Mouse (Mus musculus): ENCODE measurements around the gene Rxylt1. TPM values are rescaled to one million over a fixed set of nuclear protein-coding genes. Genes with fewer than 3 reads are reported as not detected.

Gene Rxylt1
- polyA plus RNA-seq, 1 experiment from 2014 or later: 55.2 TPM

DNA sequence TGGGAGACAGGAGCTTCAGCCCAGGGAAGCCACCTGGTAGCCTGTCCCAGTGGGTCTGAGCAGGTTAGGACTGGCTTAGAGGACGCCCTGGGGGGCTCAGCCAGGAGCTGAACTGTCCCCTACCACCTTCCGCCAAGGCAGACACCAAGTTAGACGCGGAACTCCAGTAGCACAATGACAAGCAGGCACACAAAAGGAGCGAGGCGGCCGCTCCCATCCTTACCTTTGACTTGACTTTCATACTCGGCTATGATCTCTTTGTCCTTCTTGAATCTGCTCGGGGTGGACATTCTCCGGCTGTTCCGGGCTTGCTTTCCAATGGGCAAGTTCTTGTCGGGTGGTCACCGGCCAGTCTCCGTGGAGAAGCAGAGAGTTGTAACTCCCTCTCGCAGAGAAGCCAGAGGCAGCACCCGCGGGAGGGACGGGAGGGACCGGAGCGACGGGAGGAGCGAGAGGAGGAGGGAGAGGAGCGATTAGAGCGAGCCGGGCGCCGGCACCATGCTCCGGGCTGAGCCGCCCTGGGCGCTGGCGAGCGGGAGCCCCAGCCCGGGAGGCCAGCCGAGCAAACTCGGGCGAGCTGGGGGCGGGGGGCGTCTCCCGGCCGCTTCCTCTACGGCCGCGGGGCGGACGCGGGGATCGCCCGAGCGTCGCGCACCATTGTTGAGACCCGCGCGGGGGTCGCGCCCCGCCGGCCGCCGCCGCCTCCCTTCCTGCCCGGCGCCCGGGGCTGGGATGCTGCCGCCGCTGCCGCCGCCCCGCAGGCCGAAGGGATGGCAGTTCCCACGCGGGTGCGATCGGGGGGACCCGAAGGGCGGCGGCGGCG is 50.1 kb downstream of the Rxylt1 start, which contains the start of gene Srgap1:
Gene Srgap1, minus strand, starts transcription at position 412 of the 823 bp plus-strand sequence.
- Histone ChIP-seq H3K27ac (replicated peaks; ENCODE audit: low read depth, low read length) (peak within 1 kb of the TSS; percentile 82), H3K4me3 (ENCODE audit: low read depth, low read length) (peak within 1 kb of the TSS; percentile 80), H3K4me1 (ENCODE audit: control insufficient read depth, insufficient read depth, low read length) (peaks cover 6% of the 10 kb centered on the region; the same call in 1 of the 2 replicates), H3K27me3 (replicated peaks; ENCODE audit: control insufficient read depth, insufficient read depth, low read length) (no peaks in the 10 kb centered on the region), H3K4me2 (ENCODE audit: low read depth, low read length) (peak within 1 kb of the TSS; percentile 84), H3K9ac (ENCODE audit: low read depth, low read length) (peak within 1 kb of the TSS; percentile 88), H3K9me3 (ENCODE audit: control insufficient read depth, low read length) (no peaks in the 10 kb centered on the region), H3K36me3 (ENCODE audit: control insufficient read depth, insufficient read depth, low read length) (no peaks in the 10 kb centered on the region)
- ATAC-seq (ENCODE audit: low read depth) (peak; percentile 87), DNase-seq (ENCODE audit: low spot score) (peak; percentile 75)
- 0% methylated on average over 16 of the region's 79 CpGs for WGBS

DNA sequence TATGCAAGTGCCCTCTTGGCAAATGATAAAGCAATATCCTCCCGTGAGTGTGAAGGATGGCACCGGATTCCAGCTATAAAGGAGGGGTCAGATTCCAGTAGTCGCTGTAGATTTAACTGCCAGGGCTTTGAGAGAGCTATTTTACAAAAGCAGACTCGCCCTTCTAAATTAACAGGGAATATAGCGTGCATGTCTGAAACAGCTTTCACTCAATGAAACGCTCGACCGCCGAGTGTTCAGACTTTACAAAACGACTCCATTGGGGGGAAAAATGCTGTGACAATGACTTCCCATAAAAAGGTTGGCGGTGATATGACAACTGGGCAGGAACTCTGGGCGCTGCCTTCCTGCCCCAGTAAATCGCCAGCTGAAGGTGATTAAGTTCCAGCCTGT is 50.7 kb downstream of the Rxylt1 start:
- DNase-seq (ENCODE audit: low spot score) (no peak), ATAC-seq (ENCODE audit: low read depth) (no peak)
- peak overlapping the region; percentile 88 for H3K9ac ChIP-seq (ENCODE audit: low read depth, low read length)
- H3K36me3 ChIP-seq (ENCODE audit: control insufficient read depth, insufficient read depth, low read length): no peaks in the 10 kb centered on the region
- under 1% methylated on average over 13 of the region's 13 CpGs for WGBS
- peak overlapping the region; percentile 80 for H3K4me3 ChIP-seq (ENCODE audit: low read depth, low read length)
- H3K4me2 ChIP-seq (ENCODE audit: low read depth, low read length): peak overlapping the region; percentile 84
- peaks cover 6% of the 10 kb centered on the region; the same call in 1 of the 2 replicates for H3K4me1 ChIP-seq (ENCODE audit: control insufficient read depth, insufficient read depth, low read length)
- no peaks in the 10 kb centered on the region for H3K27me3 ChIP-seq (replicated peaks; ENCODE audit: control insufficient read depth, insufficient read depth, low read length)
- H3K27ac ChIP-seq (replicated peaks; ENCODE audit: low read depth, low read length): peak overlapping the region; percentile 82
- no peaks in the 10 kb centered on the region for H3K9me3 ChIP-seq (ENCODE audit: control insufficient read depth, low read length)

DNA sequence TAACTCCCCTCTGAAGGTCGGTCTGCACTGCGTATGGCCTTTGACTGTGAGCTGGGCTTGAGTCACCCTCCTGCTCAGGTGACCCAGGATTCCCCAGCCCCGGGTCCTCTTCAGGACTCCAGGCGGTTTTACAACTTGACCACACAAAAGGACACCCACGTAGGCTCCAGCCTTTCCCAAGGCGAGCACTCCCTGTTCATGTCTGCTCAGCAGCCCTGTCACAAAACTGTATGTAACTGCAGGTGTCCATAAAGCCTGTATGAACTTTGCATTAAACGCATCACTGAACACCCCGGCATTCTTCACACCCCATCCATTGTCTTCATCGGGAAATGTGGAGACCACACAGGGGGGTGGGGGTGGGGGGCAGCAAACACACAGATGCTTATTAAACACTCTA is 51.2 kb downstream of the Rxylt1 start:
- no peak for DNase-seq (ENCODE audit: low spot score)
- Histone ChIP-seq H3K4me2 (ENCODE audit: low read depth, low read length) (peak overlapping the region; percentile 84), H3K4me1 (ENCODE audit: control insufficient read depth, insufficient read depth, low read length) (peaks cover 6% of the 10 kb centered on the region; the same call in 1 of the 2 replicates), H3K9ac (ENCODE audit: low read depth, low read length) (peak overlapping the region; percentile 88), H3K4me3 (ENCODE audit: low read depth, low read length) (peak overlapping the region; percentile 80), H3K36me3 (ENCODE audit: control insufficient read depth, insufficient read depth, low read length) (no peaks in the 10 kb centered on the region), H3K27ac (replicated peaks; ENCODE audit: low read depth, low read length) (no peak overlapping the region), H3K27me3 (replicated peaks; ENCODE audit: control insufficient read depth, insufficient read depth, low read length) (no peaks in the 10 kb centered on the region), H3K9me3 (ENCODE audit: control insufficient read depth, low read length) (no peaks in the 10 kb centered on the region)
- ATAC-seq (ENCODE audit: low read depth): no peak
- WGBS: 19% methylated on average over 9 of the region's 9 CpGs

DNA sequence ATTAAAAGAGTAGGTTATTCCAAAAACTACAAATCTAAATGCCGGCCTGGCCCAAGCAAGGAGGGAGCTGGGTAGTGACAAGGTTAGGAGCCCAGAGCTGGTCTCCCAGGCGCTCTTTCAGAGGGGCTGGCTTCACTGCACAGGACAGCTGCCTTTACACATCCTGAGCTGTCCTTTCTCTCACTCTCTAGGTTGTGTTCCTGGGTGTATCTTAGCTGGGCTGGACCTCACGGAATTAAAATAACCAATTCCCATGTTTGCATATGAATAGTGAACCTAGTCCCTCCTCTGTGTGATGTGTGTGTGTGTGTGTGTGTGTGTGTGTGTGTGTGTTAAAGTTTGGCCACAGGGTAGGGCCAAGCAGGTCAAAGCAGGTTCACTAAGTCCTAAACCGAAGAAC is 52.2 kb downstream of the Rxylt1 start:
- ATAC-seq (ENCODE audit: low read depth) (no peak), DNase-seq (ENCODE audit: low spot score) (no peak)
- H3K4me2 ChIP-seq (ENCODE audit: low read depth, low read length): peak overlapping the region; percentile 25; the same call in 1 of the 2 replicates
- no peaks in the 10 kb centered on the region for H3K36me3 ChIP-seq (ENCODE audit: control insufficient read depth, insufficient read depth, low read length)
- H3K27ac ChIP-seq (replicated peaks; ENCODE audit: low read depth, low read length): no peak overlapping the region
- no peaks in the 10 kb centered on the region for H3K9me3 ChIP-seq (ENCODE audit: control insufficient read depth, low read length)
- H3K4me3 ChIP-seq (ENCODE audit: low read depth, low read length): no peak overlapping the region
- 73% methylated on average over 4 of the region's 4 CpGs for WGBS
- no peak overlapping the region for H3K9ac ChIP-seq (ENCODE audit: low read depth, low read length)
- H3K4me1 ChIP-seq (ENCODE audit: control insufficient read depth, insufficient read depth, low read length): peaks cover 6% of the 10 kb centered on the region; the same call in 1 of the 2 replicates
- no peaks in the 10 kb centered on the region for H3K27me3 ChIP-seq (replicated peaks; ENCODE audit: control insufficient read depth, insufficient read depth, low read length)

DNA sequence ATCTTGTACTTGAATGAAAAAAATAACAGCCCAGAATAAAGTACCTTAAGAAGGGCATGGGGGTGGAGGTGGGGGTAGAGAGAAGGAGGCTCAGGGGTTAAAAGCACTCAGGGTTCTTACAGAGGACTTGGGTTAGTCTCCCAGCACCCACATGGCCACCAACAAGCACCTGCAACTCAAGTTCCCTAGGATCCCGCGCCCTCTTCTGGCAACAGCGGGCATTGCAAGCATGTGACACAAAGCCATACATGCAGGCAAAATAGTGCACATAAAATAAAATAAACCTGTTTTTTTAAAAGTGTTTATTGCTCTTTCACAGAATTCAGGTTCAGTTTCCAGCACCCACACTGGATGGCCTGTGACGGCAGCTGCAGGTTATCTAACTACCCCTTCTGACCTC is 56.8 kb downstream of the Rxylt1 start:
- Histone ChIP-seq H3K4me2 (ENCODE audit: low read depth, low read length) (no peak overlapping the region), H3K4me3 (ENCODE audit: low read depth, low read length) (no peak overlapping the region), H3K36me3 (ENCODE audit: control insufficient read depth, insufficient read depth, low read length) (peaks cover 8% of the 10 kb centered on the region; the same call in 1 of the 2 replicates), H3K27me3 (replicated peaks; ENCODE audit: control insufficient read depth, insufficient read depth, low read length) (no peaks in the 10 kb centered on the region), H3K9ac (ENCODE audit: low read depth, low read length) (no peak overlapping the region), H3K4me1 (ENCODE audit: control insufficient read depth, insufficient read depth, low read length) (peaks cover 6% of the 10 kb centered on the region; the same call in 1 of the 2 replicates), H3K27ac (replicated peaks; ENCODE audit: low read depth, low read length) (no peak overlapping the region), H3K9me3 (ENCODE audit: control insufficient read depth, low read length) (no peaks in the 10 kb centered on the region)
- 45% methylated on average over 4 of the region's 4 CpGs for WGBS
- DNase-seq (ENCODE audit: low spot score): no peak
- no peak for ATAC-seq (ENCODE audit: low read depth)

DNA sequence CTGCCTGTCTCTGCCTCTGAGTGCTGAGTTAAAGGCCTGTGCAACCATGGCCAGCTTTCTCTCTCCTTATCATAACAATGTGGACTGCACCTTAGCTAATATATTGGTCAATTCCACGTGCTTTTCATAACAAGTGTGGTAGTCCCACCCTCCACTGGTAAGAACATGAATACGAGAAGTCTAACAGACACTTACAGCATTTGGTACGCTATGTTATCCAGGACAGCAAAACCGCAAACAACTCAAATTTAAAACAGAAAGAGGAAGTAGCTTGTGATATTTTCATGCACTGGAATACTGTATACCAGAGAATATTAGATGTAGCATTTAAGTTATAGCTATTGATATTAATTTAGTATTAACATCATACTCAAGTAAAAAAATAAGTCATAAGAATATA is 57.6 kb downstream of the Rxylt1 start:
- no peaks in the 10 kb centered on the region for H3K9me3 ChIP-seq (ENCODE audit: control insufficient read depth, low read length)
- H3K27ac ChIP-seq (replicated peaks; ENCODE audit: low read depth, low read length): no peak overlapping the region
- H3K36me3 ChIP-seq (ENCODE audit: control insufficient read depth, insufficient read depth, low read length): peaks cover 8% of the 10 kb centered on the region; the same call in 1 of the 2 replicates
- H3K9ac ChIP-seq (ENCODE audit: low read depth, low read length): no peak overlapping the region
- no peak overlapping the region for H3K4me3 ChIP-seq (ENCODE audit: low read depth, low read length)
- DNase-seq (ENCODE audit: low spot score) (no peak), ATAC-seq (ENCODE audit: low read depth) (no peak)
- peaks cover 3% of the 10 kb centered on the region; the same call in 1 of the 2 replicates for H3K4me1 ChIP-seq (ENCODE audit: control insufficient read depth, insufficient read depth, low read length)
- H3K27me3 ChIP-seq (replicated peaks; ENCODE audit: control insufficient read depth, insufficient read depth, low read length): no peaks in the 10 kb centered on the region
- H3K4me2 ChIP-seq (ENCODE audit: low read depth, low read length): no peak overlapping the region
- WGBS: 82% methylated on average over 4 of the region's 4 CpGs

DNA sequence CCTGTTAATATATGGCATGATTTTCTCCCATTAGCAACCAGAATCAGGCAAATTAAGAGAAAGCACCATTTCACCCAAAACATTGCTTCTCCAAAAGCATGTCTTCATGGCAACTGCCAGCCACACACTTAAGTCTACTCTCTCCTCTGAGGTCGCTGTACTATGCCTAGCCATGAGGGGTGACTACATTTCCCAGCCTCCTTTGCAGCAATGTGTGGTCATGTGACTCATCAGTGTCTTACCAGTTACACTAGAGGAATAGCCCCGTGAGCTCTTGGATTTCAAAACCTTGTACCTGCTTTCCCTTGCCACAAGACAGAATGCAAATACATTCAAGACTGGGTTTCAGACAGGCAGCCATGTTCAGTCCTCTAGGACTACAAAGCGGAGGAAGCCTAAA is 58.6 kb downstream of the Rxylt1 start:
- no peaks in the 10 kb centered on the region for H3K4me1 ChIP-seq (ENCODE audit: control insufficient read depth, insufficient read depth, low read length)
- H3K9ac ChIP-seq (ENCODE audit: low read depth, low read length): no peak overlapping the region
- H3K4me2 ChIP-seq (ENCODE audit: low read depth, low read length): no peak overlapping the region
- H3K9me3 ChIP-seq (ENCODE audit: control insufficient read depth, low read length): no peaks in the 10 kb centered on the region
- ATAC-seq (ENCODE audit: low read depth): 0 out of 2 replicates have a peak, but pooled peaks have one; percentile 64
- no peak overlapping the region for H3K4me3 ChIP-seq (ENCODE audit: low read depth, low read length)
- 62% methylated on average over 3 of the region's 3 CpGs for WGBS
- no peaks in the 10 kb centered on the region for H3K27me3 ChIP-seq (replicated peaks; ENCODE audit: control insufficient read depth, insufficient read depth, low read length)
- H3K36me3 ChIP-seq (ENCODE audit: control insufficient read depth, insufficient read depth, low read length): peaks cover 8% of the 10 kb centered on the region; the same call in 1 of the 2 replicates
- DNase-seq (ENCODE audit: low spot score): no peak
- no peak overlapping the region for H3K27ac ChIP-seq (replicated peaks; ENCODE audit: low read depth, low read length)

DNA sequence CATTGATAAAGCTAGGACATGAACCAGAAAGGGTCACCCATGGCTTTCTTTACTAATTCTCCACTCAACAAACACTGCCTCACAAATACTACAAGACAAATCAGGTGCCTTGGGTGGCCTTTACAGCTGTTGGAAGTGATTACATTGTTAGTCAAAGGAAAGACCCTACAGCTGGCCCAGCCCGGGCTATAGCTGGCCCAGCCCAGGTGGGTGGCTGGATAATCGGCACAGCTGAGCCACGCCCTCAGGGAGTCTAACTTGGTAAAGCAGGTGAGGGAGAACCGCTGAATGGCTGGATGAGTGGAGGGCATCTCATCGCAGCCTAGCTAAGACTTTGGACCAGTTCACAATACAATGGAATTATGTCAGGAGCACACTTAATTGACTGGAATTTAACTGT is 63.9 kb downstream of the Rxylt1 start:
- DNase-seq (ENCODE audit: low spot score): no peak
- H3K27me3 ChIP-seq (replicated peaks; ENCODE audit: control insufficient read depth, insufficient read depth, low read length): no peaks in the 10 kb centered on the region
- no peaks in the 10 kb centered on the region for H3K9me3 ChIP-seq (ENCODE audit: control insufficient read depth, low read length)
- no peak overlapping the region for H3K4me3 ChIP-seq (ENCODE audit: low read depth, low read length)
- no peak for ATAC-seq (ENCODE audit: low read depth)
- H3K9ac ChIP-seq (ENCODE audit: low read depth, low read length): no peak overlapping the region
- peaks cover 8% of the 10 kb centered on the region; the same call in 1 of the 2 replicates for H3K36me3 ChIP-seq (ENCODE audit: control insufficient read depth, insufficient read depth, low read length)
- no peak overlapping the region for H3K27ac ChIP-seq (replicated peaks; ENCODE audit: low read depth, low read length)
- WGBS: 66% methylated on average over 5 of the region's 5 CpGs
- H3K4me2 ChIP-seq (ENCODE audit: low read depth, low read length): no peak overlapping the region
- H3K4me1 ChIP-seq (ENCODE audit: control insufficient read depth, insufficient read depth, low read length): 0 out of 2 replicates have a peak, but pooled peaks cover 4% of the 10 kb centered on the region
